In genomic region chr8:70609849-70610795, GRCm38 (mm10) we compare ENCODE assay signal across 8 mouse cellular contexts. TPM values are rescaled to one million over a fixed set of nuclear protein-coding genes. Genes with fewer than 3 reads are reported as not detected.
A peak's percentile ranks its signal among the peaks of the same experiment; 100 is the strongest.
DNase-seq lines count a peak whose midpoint lies in the region; ATAC-seq and TF ChIP-seq lines count a peak whose summit lies in the region.

No protein-coding gene starts in this region.

- peak; percentile 23 for ATAC-seq in forebrain, embryonic 13.5 days
- peak; percentile 26; the same call in 1 of the 2 replicates for ATAC-seq in neural tube, embryonic 14.5 days (ENCODE audit: low read depth)

- TF ChIP-seq CTCF in CH12.LX (conservative IDR thresholded peaks at IDR 0.05 in 1 of 2, IDR thresholded peaks at IDR 0.05 in 1 of 2; ENCODE audit: low read depth in 2 of 2, low read length in 2 of 2) = no peak
- TF ChIP-seq CTCF in lung, adult 2 months (IDR thresholded peaks at IDR 0.05; ENCODE audit: insufficient read depth, low read length) = no peak

- peaks cover 9% of the 10 kb centered on the region; the same call in 1 of the 2 replicates for H3K79me2 ChIP-seq in CH12.LX (replicated peaks; ENCODE audit: control insufficient read depth, extremely low read depth, insufficient read depth, poor library complexity, severe bottlenecking)

- TF ChIP-seq RAD21 in CH12.LX (IDR thresholded peaks at IDR 0.05; ENCODE audit: low read depth, low read length) = no peak

- peak; percentile 93 for DNase-seq in CH12.LX (ENCODE audit: extremely low read depth)
- DNase-seq in c-Kit-negative CD71-positive TER-119-positive erythroid progenitor cells, embryonic 14.5 days (ENCODE audit: low read depth, low spot score) = peak; percentile 71
- DNase-seq in heart, postnatal 10 days = peak; percentile 92
- DNase-seq in kidney, postnatal 36 days = peak; percentile 91 to 95
- peak; percentile 82 for DNase-seq in lung, adult 2 months
- peak; percentile 90 for DNase-seq in testis, postnatal 14 days (ENCODE audit: low spot score)

- dilution Hi-C loops in CH12.LX (cut with MboI; ENCODE audit: extremely low pct_ligation_motif_present, extremely low pct_unique_long_range_greater_than_20kb, low sequenced_read_pairs) = no loop called here

- 1% methylated on average over 44 of the region's 45 CpGs for WGBS in forebrain, embryonic 13.5 days
- WGBS in lung, adult 2 months = under 1% methylated on average over 44 of the region's 45 CpGs
- under 1% methylated on average over 40 of the region's 45 CpGs for WGBS in neural tube, embryonic 14.5 days

- H3K9me3 ChIP-seq in CH12.LX (replicated peaks; ENCODE audit: low read length) = no peaks in the 10 kb centered on the region
- no peaks in the 10 kb centered on the region for H3K9me3 ChIP-seq in forebrain, embryonic 13.5 days (replicated peaks)
- H3K9me3 ChIP-seq in neural tube, embryonic 14.5 days (ENCODE audit: control insufficient read depth, low read length) = no peaks in the 10 kb centered on the region

- H3K27me3 ChIP-seq in CH12.LX (replicated peaks) = no peaks in the 10 kb centered on the region
- peaks cover 9% of the 10 kb centered on the region; the same call in 1 of the 2 replicates for H3K27me3 ChIP-seq in forebrain, embryonic 13.5 days
- no peaks in the 10 kb centered on the region for H3K27me3 ChIP-seq in neural tube, embryonic 14.5 days (ENCODE audit: control insufficient read depth, insufficient read depth, low read length)

- H3K36me3 ChIP-seq in CH12.LX (replicated peaks in 1 of 2; ENCODE audit: control insufficient read depth in 1 of 2, insufficient read depth in 1 of 2, low read length in 1 of 2) = peaks cover 0 to 11% of the 10 kb centered on the region in 2 experiments
- H3K36me3 ChIP-seq in forebrain, embryonic 13.5 days (ENCODE audit: poor library complexity, severe bottlenecking) = no peaks in the 10 kb centered on the region
- no peaks in the 10 kb centered on the region for H3K36me3 ChIP-seq in neural tube, embryonic 14.5 days (ENCODE audit: control insufficient read depth, insufficient read depth, low read length)

- H3K4me1 ChIP-seq in CH12.LX (ENCODE audit: control insufficient read depth in 1 of 2, insufficient read depth in 2 of 2) = peaks cover 19 to 65% of the 10 kb centered on the region in 2 experiments
- H3K4me1 ChIP-seq in forebrain, embryonic 13.5 days = peaks cover 56% of the 10 kb centered on the region
- peaks cover 19% of the 10 kb centered on the region for H3K4me1 ChIP-seq in lung, adult 2 months (ENCODE audit: control insufficient read depth, insufficient read depth, low read length)
- H3K4me1 ChIP-seq in neural tube, embryonic 14.5 days (ENCODE audit: control insufficient read depth, insufficient read depth, low read length) = peaks cover 32% of the 10 kb centered on the region

- peak overlapping the region; percentile 66 for H3K9ac ChIP-seq in CH12.LX (ENCODE audit: insufficient read depth, low read depth)
- peak overlapping the region; percentile 51 for H3K9ac ChIP-seq in forebrain, embryonic 13.5 days
- peak overlapping the region; percentile 34; the same call in 1 of the 2 replicates for H3K9ac ChIP-seq in neural tube, embryonic 14.5 days (replicated peaks; ENCODE audit: low read depth, low read length)

- TF ChIP-seq EP300 in CH12.LX (IDR thresholded peaks at IDR 0.05; ENCODE audit: low read length) = peak; percentile 66

- H3K4me2 ChIP-seq in CH12.LX (ENCODE audit: insufficient read depth, low read depth, poor library complexity, severe bottlenecking) = peak overlapping the region; percentile 84
- peak overlapping the region; percentile 88 for H3K4me2 ChIP-seq in forebrain, embryonic 13.5 days
- peak overlapping the region; percentile 86 for H3K4me2 ChIP-seq in neural tube, embryonic 14.5 days (ENCODE audit: low read depth, low read length)

- intact Hi-C loops in heart, postnatal 10 days (cut with DNase I) = loop anchor here (5.0 kb wide), 2 partner anchors 42 to 92 kb away; partner anchors contain the start of gene Iqcn

- peak overlapping the region; percentile 45 to 79 (median 60) for H3K4me3 ChIP-seq in CH12.LX (replicated peaks in 1 of 3; ENCODE audit: low read depth in 2 of 3, low read length in 2 of 3, poor library complexity in 1 of 3)
- H3K4me3 ChIP-seq in forebrain, embryonic 13.5 days = peak overlapping the region; percentile 84
- peak overlapping the region; percentile 74 for H3K4me3 ChIP-seq in lung, adult 2 months (replicated peaks; ENCODE audit: extremely low read depth, low read depth, low read length)
- H3K4me3 ChIP-seq in neural tube, embryonic 14.5 days (ENCODE audit: low read depth, low read length) = peak overlapping the region; percentile 27

- peak overlapping the region; percentile 90 for H3K27ac ChIP-seq in CH12.LX (ENCODE audit: insufficient read depth, low read depth)
- peak overlapping the region; percentile 73 for H3K27ac ChIP-seq in forebrain, embryonic 13.5 days
- peak overlapping the region; percentile 68 for H3K27ac ChIP-seq in neural tube, embryonic 14.5 days (ENCODE audit: low read depth, low read length)

- peak; percentile 60 for TF ChIP-seq POLR2A in CH12.LX (IDR thresholded peaks at IDR 0.05; ENCODE audit: low read depth, low read length)
- TF ChIP-seq POLR2A in lung, adult 2 months (IDR thresholded peaks at IDR 0.05; ENCODE audit: borderline replicate concordance, extremely low read depth, low read depth, low read length) = peak; percentile 88; the same call in 1 of the 2 replicates

- in situ Hi-C loops in CH12.LX (cut with MboI; ENCODE audit: low pct_ligation_motif_present, low pct_unique_long_range_greater_than_20kb, low sequenced_read_pairs) = loop anchor here (5.0 to 10.0 kb wide), 2 partner anchors 37 to 65 kb away; no protein-coding TSS in a partner anchor

TF ChIP-seq in CH12.LX, 34 proteins besides CTCF, POLR2A, EP300 and RAD21 (continues in another document):
- TF ChIP-seq ELF1 (IDR thresholded peaks at IDR 0.05; ENCODE audit: low read depth, low read length) (peak; percentile 68; the same call in 1 of the 2 replicates), MAX (IDR thresholded peaks at IDR 0.05; ENCODE audit: low read length) (peak; percentile 70), KAT2A (IDR thresholded peaks at IDR 0.05; ENCODE audit: insufficient replicate concordance, low read length) (no peak), MAZ (IDR thresholded peaks at IDR 0.05; ENCODE audit: low read depth, low read length) (peak; percentile 74; the same call in 1 of the 2 replicates), TCF12 (IDR thresholded peaks at IDR 0.05; ENCODE audit: low read depth, low read length) (peak; percentile 84), ZMIZ1 (IDR thresholded peaks at IDR 0.05; ENCODE audit: low read depth, low read length) (no peak), USF1 (IDR thresholded peaks at IDR 0.05; ENCODE audit: low read depth, low read length) (peak; percentile 53), BHLHE40 (IDR thresholded peaks at IDR 0.05; ENCODE audit: low read depth, low read length) (peak; percentile 99), RCOR1 (conservative IDR thresholded peaks at IDR 0.05; ENCODE audit: low read depth, low read length) (peak; percentile 56; the same call in 1 of the 2 replicates), SIN3A (IDR thresholded peaks at IDR 0.05; ENCODE audit: low read length) (peak; percentile 74; the same call in 1 of the 2 replicates), TBP (conservative IDR thresholded peaks at IDR 0.05; ENCODE audit: low read depth, low read length) (0 out of 2 replicates have a peak, but pooled peaks have one; percentile 44)

RNA-seq across cellular contexts. Expression of gene Ssbp4, which starts 1.4 kb away (rescaled TPM):
- total RNA-seq in CH12.LX (2012; rRNA removed) (77.3 and 84.9 TPM in 2 replicates), CH12.LX (2014; rRNA removed) (31.0 and 41.3 TPM in 2 replicates)
- polyA plus RNA-seq in CH12.LX (2012; ENCODE audit: insufficient read length, low read depth) = 114 and 128 TPM in 2 replicates
- polyA plus RNA-seq in forebrain, embryonic 13.5 days (2015; fragmentation: Nextera tagmentation; extraction: Ambion mirVana) = 81.9 and 101 TPM in 2 replicates
- 10 to 100 TPM; 54.7 to 55.6 TPM for total RNA-seq in heart, postnatal 10 days (2021)
- 228 and 351 TPM in 2 replicates for polyA plus RNA-seq in lung, adult 2 months (2012; rRNA removed)
- 163 and 240 TPM in 2 replicates for polyA plus RNA-seq in neural tube, embryonic 14.5 days (2014; fragmentation: Nextera tagmentation; extraction: Ambion mirVana)

RNA-seq across cellular contexts. Expression of gene Lrrc25, which starts 5.8 kb away (rescaled TPM):
- total RNA-seq in CH12.LX (2012; rRNA removed) = 0.25 and 0.30 TPM in 2 replicates
- 2.4 and 2.6 TPM in 2 replicates for total RNA-seq in CH12.LX (2014; rRNA removed)
- polyA plus RNA-seq in CH12.LX (2012; ENCODE audit: insufficient read length, low read depth) = 4.0 and 5.9 TPM in 2 replicates
- 0.65 and 0.68 TPM in 2 replicates for polyA plus RNA-seq in forebrain, embryonic 13.5 days (2015; fragmentation: Nextera tagmentation; extraction: Ambion mirVana)
- 1 to 10 TPM; 1.1 to 1.6 TPM for total RNA-seq in heart, postnatal 10 days (2021)
- polyA plus RNA-seq in lung, adult 2 months (2012; rRNA removed) = 10.4 and 10.5 TPM in 2 replicates
- polyA plus RNA-seq in neural tube, embryonic 14.5 days (2014; fragmentation: Nextera tagmentation; extraction: Ambion mirVana) = 0.20 and 1.8 TPM in 2 replicates

RNA-seq across cellular contexts. Expression of gene Isyna1, which starts 15.9 kb away (rescaled TPM):
- 141 and 174 TPM in 2 replicates for total RNA-seq in CH12.LX (2012; rRNA removed)
- 99.9 and 107 TPM in 2 replicates for total RNA-seq in CH12.LX (2014; rRNA removed)
- 139 and 163 TPM in 2 replicates for polyA plus RNA-seq in CH12.LX (2012; ENCODE audit: insufficient read length, low read depth)
- polyA plus RNA-seq in forebrain, embryonic 13.5 days (2015; fragmentation: Nextera tagmentation; extraction: Ambion mirVana) = 87.1 and 105 TPM in 2 replicates
- total RNA-seq in heart, postnatal 10 days (2021) = 10 to 100 TPM; 25.8 to 29.6 TPM
- 102 and 112 TPM in 2 replicates for polyA plus RNA-seq in lung, adult 2 months (2012; rRNA removed)
- polyA plus RNA-seq in neural tube, embryonic 14.5 days (2014; fragmentation: Nextera tagmentation; extraction: Ambion mirVana) = 65.5 and 73.3 TPM in 2 replicates

RNA-seq across cellular contexts. Expression of gene Gdf15, which starts 22.1 kb away (rescaled TPM):
- 0.21 TPM in 1 of 2 replicates, not detected in the other for total RNA-seq in CH12.LX (2012; rRNA removed)
- total RNA-seq in CH12.LX (2014; rRNA removed) = not detected in 2 replicates
- polyA plus RNA-seq in CH12.LX (2012; ENCODE audit: insufficient read length, low read depth) = 0.16 TPM in 1 of 2 replicates, not detected in the other
- polyA plus RNA-seq in forebrain, embryonic 13.5 days (2015; fragmentation: Nextera tagmentation; extraction: Ambion mirVana) = 0.15 TPM in 1 of 2 replicates, not detected in the other
- total RNA-seq in heart, postnatal 10 days (2021) = 1 to 10 TPM in 1 of 2 experiments, under 1 TPM in 1; 0.86 to 1.1 TPM
- polyA plus RNA-seq in lung, adult 2 months (2012; rRNA removed) = 5.4 and 6.6 TPM in 2 replicates
- 0.54 TPM in 1 of 2 replicates, not detected in the other for polyA plus RNA-seq in neural tube, embryonic 14.5 days (2014; fragmentation: Nextera tagmentation; extraction: Ambion mirVana)

RNA-seq across cellular contexts. Expression of gene Pgpep1, which starts 50.1 kb away (rescaled TPM):
- 15.2 and 22.9 TPM in 2 replicates for total RNA-seq in CH12.LX (2012; rRNA removed)
- 10.3 and 12.3 TPM in 2 replicates for total RNA-seq in CH12.LX (2014; rRNA removed)
- polyA plus RNA-seq in CH12.LX (2012; ENCODE audit: insufficient read length, low read depth) = 30.0 and 35.1 TPM in 2 replicates
- polyA plus RNA-seq in forebrain, embryonic 13.5 days (2015; fragmentation: Nextera tagmentation; extraction: Ambion mirVana) = 64.6 and 80.8 TPM in 2 replicates
- total RNA-seq in heart, postnatal 10 days (2021) = 10 to 100 TPM; 39.6 to 42.9 TPM
- polyA plus RNA-seq in lung, adult 2 months (2012; rRNA removed) = 32.2 and 33.7 TPM in 2 replicates
- polyA plus RNA-seq in neural tube, embryonic 14.5 days (2014; fragmentation: Nextera tagmentation; extraction: Ambion mirVana) = 74.5 and 85.2 TPM in 2 replicates

Comparison
In these comparisons a context has a peak if more than half of its experiments do, and no peak if none do; other contexts are left out.
1. Peak in every context shown above with its lines: DNase-seq, ATAC-seq, H3K4me3 ChIP-seq and H3K27ac ChIP-seq.
2. H3K4me3 ChIP-seq: peak in every context shown above with its lines; median percentile 84 in forebrain, embryonic 13.5 days; 74 in lung, adult 2 months; 60 in CH12.LX; 27 in neural tube, embryonic 14.5 days.